Mouse (Mus musculus): Measurements from ENCODE around the gene Cdh18.

GRCm38 (mm10) chr15:23486306-23486705 lies 937.5 kb downstream of the Cdh18 start:
- peak; percentile 32; the same call in 1 of the 2 replicates for TF ChIP-seq CTCF (IDR thresholded peaks at IDR 0.05)
- no peak for TF ChIP-seq EP300 (IDR thresholded peaks at IDR 0.05)
